Mouse (Mus musculus) gastrocnemius, postnatal 25 days (tissue): Measurements from ENCODE around the gene Cttn. TPM values are rescaled to one million over a fixed set of nuclear protein-coding genes. Genes with fewer than 3 reads are reported as not detected.

Experiments used
- DNase-seq: peaks from one replicate; pipeline ENCODE4 v3.0.0; 2022
- total RNA-seq, 2 experiments: library from RNA; stranded (reverse); gene quantifications; 1 replicate in 1 of 2; 2 replicates in 1 of 2; pipeline ENCODE4 v1.2.3; 2021

Gene Cttn
- total RNA-seq, 2 experiments from 2014 or later: 18.7 to 22.1 TPM

DNA sequence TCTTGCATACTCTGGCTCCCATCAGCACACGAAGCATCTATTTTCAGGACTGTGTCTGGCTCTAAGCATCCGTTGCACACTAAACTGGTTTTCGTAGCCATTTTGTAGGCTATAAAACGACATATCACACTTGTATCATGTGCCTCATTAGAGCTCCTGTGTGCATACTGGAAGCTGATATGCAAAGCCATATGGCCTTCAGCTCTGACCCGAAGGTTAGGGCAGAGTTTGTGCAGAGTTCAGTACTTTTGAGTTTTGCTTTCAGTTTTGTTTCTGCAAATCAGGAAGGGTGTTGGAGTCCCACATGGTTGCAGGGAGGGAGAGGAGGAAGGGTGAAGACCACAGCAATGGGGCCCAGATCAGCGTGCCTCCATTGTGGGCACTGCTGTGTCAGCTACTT, 79.1 kb downstream of the Cttn start:
- DNase-seq: no peak

DNA sequence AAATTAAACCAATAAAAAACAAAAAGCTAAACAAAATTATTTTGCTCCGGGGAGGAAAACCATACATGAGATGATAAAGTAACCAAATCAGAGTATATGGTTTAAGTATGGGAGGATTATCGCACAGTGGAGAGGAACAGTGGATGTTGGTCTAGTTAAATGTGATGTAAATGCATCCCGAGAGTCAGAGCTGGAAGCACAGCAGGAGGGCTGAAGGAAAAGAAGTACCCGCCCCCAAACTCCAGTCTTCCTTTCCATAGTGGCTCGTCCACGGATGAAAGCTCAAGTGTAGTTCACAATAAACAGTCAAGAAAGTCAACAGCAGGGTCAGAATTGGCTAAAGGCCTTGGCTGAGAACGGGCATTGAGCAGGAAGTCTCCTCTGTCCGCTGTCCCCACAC, 80.1 kb downstream of the Cttn start:
- no peak for DNase-seq

DNA sequence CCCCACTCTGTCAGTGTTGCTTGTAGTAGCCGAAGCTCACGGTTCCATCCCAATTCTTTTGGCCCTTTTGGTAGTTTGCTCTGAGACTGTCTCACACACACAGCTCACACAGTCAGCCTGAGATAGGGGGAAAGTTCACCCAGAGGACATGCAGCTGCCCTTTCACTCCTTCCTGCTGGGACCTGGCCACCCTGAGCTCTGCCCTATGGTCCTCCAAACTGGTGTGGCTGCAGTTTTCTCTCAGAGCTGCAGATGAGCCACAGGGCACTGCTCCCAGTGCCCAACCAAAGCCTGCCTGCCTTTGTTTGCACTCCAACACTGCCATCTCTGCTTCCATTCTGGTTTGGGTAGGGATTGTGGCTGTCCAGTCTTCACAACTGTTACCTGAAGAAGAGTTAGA, 81.1 kb downstream of the Cttn start:
- no peak for DNase-seq

DNA sequence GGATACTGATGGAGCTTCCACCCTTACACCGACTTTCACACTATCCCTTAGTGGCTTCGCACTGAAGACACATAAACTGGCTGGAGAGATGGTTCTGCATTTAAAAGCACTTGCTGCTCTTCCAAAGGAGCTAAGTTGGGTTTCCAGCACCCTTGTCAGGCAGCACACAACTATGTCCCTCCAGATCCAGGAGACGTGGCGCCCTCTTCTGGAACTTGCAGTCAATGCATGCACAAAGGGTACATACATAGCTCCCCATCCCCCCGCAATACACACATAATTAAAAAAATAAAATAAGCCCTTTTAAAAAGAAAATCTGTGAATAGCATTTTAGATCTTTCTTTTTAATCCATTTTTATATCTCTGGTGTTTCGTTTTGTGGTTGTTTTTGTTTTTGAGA, 83.3 kb downstream of the Cttn start:
- no peak for DNase-seq

Other genes with a start within 250 kb of the Cttn start
- 10 to 100 TPM; 22.6 to 29.2 TPM for gene Ppfia1, start 82.7 kb upstream of the Cttn start, total RNA-seq
- gene Fadd, start 111.5 kb upstream of the Cttn start, total RNA-seq: 1 to 10 TPM; 1.9 to 2.5 TPM